In the genomic region with DNA sequence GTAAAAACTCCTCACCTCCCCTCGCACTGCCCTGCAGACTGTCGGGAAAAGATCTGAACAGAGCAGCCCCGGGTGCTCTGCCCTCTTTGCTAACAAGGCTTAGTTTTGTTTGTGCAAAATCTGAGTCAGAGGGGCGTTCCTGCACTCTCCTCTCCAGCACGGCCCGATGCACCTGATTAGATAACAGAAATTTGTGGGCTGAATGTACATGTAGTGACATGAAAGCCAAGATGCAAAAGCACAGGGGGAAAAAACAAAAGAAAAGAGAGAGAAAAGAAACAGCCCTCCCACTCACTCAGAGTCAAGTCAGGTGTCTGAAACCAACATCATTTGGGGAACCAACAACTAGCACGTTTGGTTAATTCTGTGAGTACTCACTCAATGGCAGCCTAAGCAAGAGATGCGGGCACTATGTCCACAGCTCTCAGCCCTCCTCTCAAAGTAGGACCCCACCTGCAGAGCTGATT, we compare ENCODE assay signal across 14 mouse cellular contexts.
A peak's percentile ranks its signal among the peaks of the same experiment; 100 is the strongest.
DNase-seq lines count a peak whose midpoint lies in the region; ATAC-seq and TF ChIP-seq lines count a peak whose summit lies in the region.
"Had no signal": no experiment of that assay in that cellular context is flagged by ENCODE, and none has a peak within 500 bp of the region (broad histone marks: within the 10 kb centered on the region; RNA-seq: fewer than 3 reads in every experiment).

No protein-coding gene starts in this region.

- peak overlapping the region; percentile 14; the same call in 1 of the 2 replicates for H3K4me2 ChIP-seq in lung, postnatal 0 days (replicated peaks; ENCODE audit: low read depth, low read length)
- H3K4me2 ChIP-seq in hindbrain, embryonic 11.5 days (replicated peaks; ENCODE audit: low read depth, low read length) = no peak overlapping the region
- H3K4me2 ChIP-seq: forebrain, embryonic 15.5 days had no signal

- H3K9ac ChIP-seq in lung, postnatal 0 days (replicated peaks; ENCODE audit: low read depth) = no peak overlapping the region
- no peak overlapping the region for H3K9ac ChIP-seq in hindbrain, embryonic 11.5 days (ENCODE audit: low read depth, low read length)
- H3K9ac ChIP-seq: forebrain, embryonic 15.5 days had no signal

- H3K36me3 ChIP-seq in lung, postnatal 0 days (ENCODE audit: insufficient read depth, low read length) = no peaks in the 10 kb centered on the region
- no peaks in the 10 kb centered on the region for H3K36me3 ChIP-seq in hindbrain, embryonic 11.5 days (ENCODE audit: control insufficient read depth, insufficient read depth, low read length)
- H3K36me3 ChIP-seq: forebrain, embryonic 15.5 days; midbrain, embryonic 10.5 days had no signal

- H3K27me3 ChIP-seq in lung, postnatal 0 days (replicated peaks; ENCODE audit: insufficient read depth, low read length) = no peaks in the 10 kb centered on the region
- no peaks in the 10 kb centered on the region for H3K27me3 ChIP-seq in hindbrain, embryonic 11.5 days (ENCODE audit: control insufficient read depth, insufficient read depth, low read length)
- H3K27me3 ChIP-seq: forebrain, embryonic 15.5 days had no signal

- ATAC-seq in lung, postnatal 0 days = peak; percentile 26; the same call in 1 of the 2 replicates
- peak; percentile 75 for ATAC-seq in CD4-positive, CD25-positive, alpha-beta regulatory T cell, adult 4 months
- no peak for ATAC-seq in hindbrain, embryonic 11.5 days (ENCODE audit: low FRiP score)
- ATAC-seq: forebrain, embryonic 15.5 days had no signal

- H3K27ac ChIP-seq in lung, postnatal 0 days (ENCODE audit: low read length) = no peak overlapping the region
- no peak overlapping the region for H3K27ac ChIP-seq in hindbrain, embryonic 11.5 days (ENCODE audit: low read depth, low read length)
- H3K27ac ChIP-seq: forebrain, embryonic 15.5 days; midbrain, embryonic 10.5 days had no signal

- 20% methylated on average over 8 of the region's 8 CpGs for WGBS in lung, postnatal 0 days
- WGBS in hindbrain, embryonic 11.5 days = 57% methylated on average over 8 of the region's 8 CpGs

- H3K9me3 ChIP-seq in lung, postnatal 0 days (ENCODE audit: low read length) = no peaks in the 10 kb centered on the region
- no peaks in the 10 kb centered on the region for H3K9me3 ChIP-seq in hindbrain, embryonic 11.5 days (ENCODE audit: control insufficient read depth, low read length)
- H3K9me3 ChIP-seq: forebrain, embryonic 15.5 days; midbrain, embryonic 10.5 days had no signal

- TF ChIP-seq CTCF in lung, postnatal 0 days (IDR thresholded peaks at IDR 0.05) = no peak

- no peak overlapping the region for H3K4me3 ChIP-seq in lung, postnatal 0 days (ENCODE audit: low read depth, low read length)
- H3K4me3 ChIP-seq in hindbrain, embryonic 11.5 days (ENCODE audit: low read depth, low read length) = no peak overlapping the region
- H3K4me3 ChIP-seq: forebrain, embryonic 15.5 days; midbrain, embryonic 10.5 days; myocyte had no signal

- no peak for TF ChIP-seq EP300 in lung, postnatal 0 days (IDR thresholded peaks at IDR 0.05)

- H3K4me1 ChIP-seq in lung, postnatal 0 days (ENCODE audit: insufficient read depth, low read depth, low read length) = 0 out of 2 replicates have a peak, but pooled peaks cover 4% of the 10 kb centered on the region
- no peaks in the 10 kb centered on the region for H3K4me1 ChIP-seq in hindbrain, embryonic 11.5 days (replicated peaks; ENCODE audit: control insufficient read depth, insufficient read depth, low read length)
- H3K4me1 ChIP-seq: forebrain, embryonic 15.5 days; midbrain, embryonic 10.5 days had no signal

- peak; percentile 25 for DNase-seq in lung, postnatal 0 days (ENCODE audit: low spot score)
- DNase-seq in lung, postnatal 14 days = no peak
- peak; percentile 54 for DNase-seq in induced T-regulatory cell, adult 2 months (ENCODE audit: low read depth)
- peak; percentile 12 for DNase-seq in thymus, postnatal 25 days
- DNase-seq in liver = no peak
- DNase-seq in hindbrain, embryonic 11.5 days (ENCODE audit: low spot score) = no peak
- DNase-seq: heart, postnatal 36 days; kidney, adult 18-20 months; layer of hippocampus, adult 9-11 months; right cerebral cortex, postnatal 4 days had no signal

Comparison
In these comparisons a context has a peak if more than half of its experiments do, and no peak if none do; other contexts are left out.
1. DNase-seq: peak in lung, postnatal 0 days (single experiment), induced T-regulatory cell, adult 2 months (single experiment) and thymus, postnatal 25 days (single experiment); none in lung, postnatal 14 days (single experiment), liver (single experiment) and hindbrain, embryonic 11.5 days (single experiment).